Mouse (Mus musculus) E14TG2a.4 (cell line): ENCODE data around the gene Tmem145.

Experiments used
- CTCF ChIP-seq: conservative IDR thresholded peaks from 2 replicates; pipeline ENCODE4 v1.5.1; 2014; ENCODE audit warnings: low read length
- NANOG ChIP-seq: IDR thresholded peaks from 2 replicates; pipeline ENCODE4 v1.6.1; 2014; ENCODE audit warnings: borderline replicate concordance, low read length, mixed read lengths

GRCm38 (mm10) chr7:25341000-25341784 lies 35.3 kb downstream of the Tmem145 start:
- TF ChIP-seq CTCF (no peak), NANOG (no peak)
